Mouse (Mus musculus): ENCODE data around the gene Ube2j1. TPM values are rescaled to one million over a fixed set of nuclear protein-coding genes. Genes with fewer than 3 reads are reported as not detected.
A peak's percentile ranks its signal among the peaks of the same experiment; 100 is the strongest.

Gene Ube2j1
- polyA plus RNA-seq, 1 experiment from 2014 or later = 42.3 TPM

- no peak for ATAC-seq (ENCODE audit: insufficient read depth, low FRiP score, low read depth)
- 32% methylated on average over 7 of the region's 7 CpGs for WGBS
Measured at GRCm38 (mm10) chr4:33061158-33061557, 29.9 kb downstream of the Ube2j1 start.

GRCm38 (mm10) chr4:33062981-33063380 is 31.8 kb downstream of the Ube2j1 start, which contains the start of gene Gabrr2:
Gabrr2 (plus strand) TSS chr4:33062999.
- H3K36me3 ChIP-seq = no peaks in the 10 kb centered on the region
- no peaks in the 10 kb centered on the region for H3K27me3 ChIP-seq (replicated peaks)
- no peak within 1 kb of the TSS for H3K9ac ChIP-seq
- H3K4me2 ChIP-seq = no peak within 1 kb of the TSS
- no peak within 1 kb of the TSS for H3K4me3 ChIP-seq (replicated peaks)
- H3K4me1 ChIP-seq = no peaks in the 10 kb centered on the region
- no peak within 1 kb of the TSS for H3K27ac ChIP-seq
- ATAC-seq (ENCODE audit: insufficient read depth, low FRiP score, low read depth) = no peak
- WGBS = 78% methylated on average over 4 of the region's 4 CpGs
- no peaks in the 10 kb centered on the region for H3K9me3 ChIP-seq

More at GRCm38 (mm10) chr4:33061158-33061557, 29.9 kb downstream of the Ube2j1 start:
- Histone ChIP-seq H3K9ac (no peak overlapping the region), H3K4me1 (no peaks in the 10 kb centered on the region), H3K36me3 (no peaks in the 10 kb centered on the region), H3K4me3 (replicated peaks) (no peak overlapping the region), H3K27ac (no peak overlapping the region), H3K4me2 (no peak overlapping the region), H3K27me3 (replicated peaks) (no peaks in the 10 kb centered on the region), H3K9me3 (no peaks in the 10 kb centered on the region)

- 78% methylated on average over 6 of the region's 6 CpGs for WGBS
- no peak overlapping the region for H3K4me3 ChIP-seq (replicated peaks)
- H3K27ac ChIP-seq = no peak overlapping the region
- ATAC-seq (ENCODE audit: insufficient read depth, low FRiP score, low read depth) = no peak
- H3K9ac ChIP-seq = no peak overlapping the region
- no peaks in the 10 kb centered on the region for H3K27me3 ChIP-seq (replicated peaks)
- H3K4me1 ChIP-seq = no peaks in the 10 kb centered on the region
- H3K4me2 ChIP-seq = no peak overlapping the region
- H3K36me3 ChIP-seq = no peaks in the 10 kb centered on the region
- no peaks in the 10 kb centered on the region for H3K9me3 ChIP-seq
Measured at GRCm38 (mm10) chr4:33064986-33065385, 33.8 kb downstream of the Ube2j1 start.

GRCm38 (mm10) chr4:33066223-33066960 is 35.2 kb downstream of the Ube2j1 start:
- no peaks in the 10 kb centered on the region for H3K36me3 ChIP-seq
- H3K27ac ChIP-seq = no peak overlapping the region
- H3K4me1 ChIP-seq = no peaks in the 10 kb centered on the region
- no peak overlapping the region for H3K9ac ChIP-seq
- ATAC-seq (ENCODE audit: insufficient read depth, low FRiP score, low read depth) = no peak
- no peak overlapping the region for H3K4me3 ChIP-seq (replicated peaks)
- no peaks in the 10 kb centered on the region for H3K27me3 ChIP-seq (replicated peaks)
- WGBS = 35% methylated on average over 14 of the region's 14 CpGs
- H3K4me2 ChIP-seq = peak overlapping the region; percentile 29; the same call in 1 of the 2 replicates
- no peaks in the 10 kb centered on the region for H3K9me3 ChIP-seq

GRCm38 (mm10) chr4:33067331-33067730 is 36.1 kb downstream of the Ube2j1 start:
- H3K9ac ChIP-seq = no peak overlapping the region
- H3K36me3 ChIP-seq = no peaks in the 10 kb centered on the region
- H3K27ac ChIP-seq = no peak overlapping the region
- no peak for ATAC-seq (ENCODE audit: insufficient read depth, low FRiP score, low read depth)
- no peaks in the 10 kb centered on the region for H3K4me1 ChIP-seq
- H3K4me3 ChIP-seq (replicated peaks) = no peak overlapping the region
- H3K9me3 ChIP-seq = no peaks in the 10 kb centered on the region
- H3K27me3 ChIP-seq (replicated peaks) = no peaks in the 10 kb centered on the region
- no peak overlapping the region for H3K4me2 ChIP-seq
- 97% methylated on average over 3 of the region's 3 CpGs for WGBS

GRCm38 (mm10) chr4:33067826-33068225 is 36.6 kb downstream of the Ube2j1 start:
- 91% methylated on average over 6 of the region's 6 CpGs for WGBS
- no peak overlapping the region for H3K27ac ChIP-seq
- H3K4me2 ChIP-seq = no peak overlapping the region
- H3K9me3 ChIP-seq = no peaks in the 10 kb centered on the region
- ATAC-seq (ENCODE audit: insufficient read depth, low FRiP score, low read depth) = no peak
- no peaks in the 10 kb centered on the region for H3K36me3 ChIP-seq
- H3K4me3 ChIP-seq (replicated peaks) = no peak overlapping the region
- no peaks in the 10 kb centered on the region for H3K4me1 ChIP-seq
- no peak overlapping the region for H3K9ac ChIP-seq
- no peaks in the 10 kb centered on the region for H3K27me3 ChIP-seq (replicated peaks)

- no peak for ATAC-seq (ENCODE audit: insufficient read depth, low FRiP score, low read depth)
- no peak overlapping the region for H3K27ac ChIP-seq
- H3K36me3 ChIP-seq = no peaks in the 10 kb centered on the region
- H3K4me1 ChIP-seq = no peaks in the 10 kb centered on the region
- no peak overlapping the region for H3K4me2 ChIP-seq
- no peaks in the 10 kb centered on the region for H3K9me3 ChIP-seq
- H3K27me3 ChIP-seq (replicated peaks) = no peaks in the 10 kb centered on the region
- no peak overlapping the region for H3K9ac ChIP-seq
- WGBS = 67% methylated on average over 6 of the region's 6 CpGs
- H3K4me3 ChIP-seq (replicated peaks) = no peak overlapping the region
Measured at GRCm38 (mm10) chr4:33068894-33069293, 37.7 kb downstream of the Ube2j1 start.

GRCm38 (mm10) chr4:33070326-33070725 is 39.1 kb downstream of the Ube2j1 start:
- ATAC-seq (ENCODE audit: insufficient read depth, low FRiP score, low read depth) = no peak
- WGBS = 87% methylated on average over 6 of the region's 6 CpGs
- H3K27ac ChIP-seq = no peak overlapping the region
- no peaks in the 10 kb centered on the region for H3K36me3 ChIP-seq
- no peak overlapping the region for H3K4me2 ChIP-seq
- no peak overlapping the region for H3K4me3 ChIP-seq (replicated peaks)
- no peaks in the 10 kb centered on the region for H3K4me1 ChIP-seq
- H3K9me3 ChIP-seq = no peaks in the 10 kb centered on the region
- no peaks in the 10 kb centered on the region for H3K27me3 ChIP-seq (replicated peaks)
- H3K9ac ChIP-seq = no peak overlapping the region

- Histone ChIP-seq H3K27ac (no peak overlapping the region), H3K27me3 (replicated peaks) (no peaks in the 10 kb centered on the region), H3K4me3 (replicated peaks) (no peak overlapping the region), H3K9ac (no peak overlapping the region), H3K9me3 (no peaks in the 10 kb centered on the region), H3K4me2 (no peak overlapping the region), H3K36me3 (no peaks in the 10 kb centered on the region), H3K4me1 (no peaks in the 10 kb centered on the region)
- 82% methylated on average over 6 of the region's 6 CpGs for WGBS
- no peak for ATAC-seq (ENCODE audit: insufficient read depth, low FRiP score, low read depth)
Measured at GRCm38 (mm10) chr4:33071337-33071736, 40.1 kb downstream of the Ube2j1 start.

GRCm38 (mm10) chr4:33072526-33073161 is 41.4 kb downstream of the Ube2j1 start:
- H3K36me3 ChIP-seq = no peaks in the 10 kb centered on the region
- no peak for ATAC-seq (ENCODE audit: insufficient read depth, low FRiP score, low read depth)
- 48% methylated on average over 11 of the region's 11 CpGs for WGBS
- no peak overlapping the region for H3K27ac ChIP-seq
- no peak overlapping the region for H3K9ac ChIP-seq
- no peaks in the 10 kb centered on the region for H3K27me3 ChIP-seq (replicated peaks)
- H3K4me1 ChIP-seq = no peaks in the 10 kb centered on the region
- no peak overlapping the region for H3K4me2 ChIP-seq
- H3K9me3 ChIP-seq = no peaks in the 10 kb centered on the region
- no peak overlapping the region for H3K4me3 ChIP-seq (replicated peaks)

- Histone ChIP-seq H3K27me3 (replicated peaks) (no peaks in the 10 kb centered on the region), H3K9me3 (no peaks in the 10 kb centered on the region), H3K36me3 (no peaks in the 10 kb centered on the region), H3K4me1 (no peaks in the 10 kb centered on the region), H3K4me3 (replicated peaks) (no peak overlapping the region), H3K9ac (no peak overlapping the region), H3K27ac (no peak overlapping the region), H3K4me2 (no peak overlapping the region)
- WGBS = 78% methylated on average over 4 of the region's 4 CpGs
- no peak for ATAC-seq (ENCODE audit: insufficient read depth, low FRiP score, low read depth)
Measured at GRCm38 (mm10) chr4:33074406-33074805, 43.2 kb downstream of the Ube2j1 start.

GRCm38 (mm10) chr4:33074851-33075250 is 43.6 kb downstream of the Ube2j1 start:
- Histone ChIP-seq H3K9me3 (no peaks in the 10 kb centered on the region), H3K4me1 (no peaks in the 10 kb centered on the region), H3K27ac (no peak overlapping the region), H3K4me2 (no peak overlapping the region), H3K27me3 (replicated peaks) (no peaks in the 10 kb centered on the region), H3K4me3 (replicated peaks) (no peak overlapping the region), H3K9ac (no peak overlapping the region), H3K36me3 (no peaks in the 10 kb centered on the region)
- 76% methylated on average over 5 of the region's 5 CpGs for WGBS
- no peak for ATAC-seq (ENCODE audit: insufficient read depth, low FRiP score, low read depth)

All from stomach, embryonic 15.5 days (tissue).